ENCODE assay signal across 10 mouse cellular contexts in the genomic region with DNA sequence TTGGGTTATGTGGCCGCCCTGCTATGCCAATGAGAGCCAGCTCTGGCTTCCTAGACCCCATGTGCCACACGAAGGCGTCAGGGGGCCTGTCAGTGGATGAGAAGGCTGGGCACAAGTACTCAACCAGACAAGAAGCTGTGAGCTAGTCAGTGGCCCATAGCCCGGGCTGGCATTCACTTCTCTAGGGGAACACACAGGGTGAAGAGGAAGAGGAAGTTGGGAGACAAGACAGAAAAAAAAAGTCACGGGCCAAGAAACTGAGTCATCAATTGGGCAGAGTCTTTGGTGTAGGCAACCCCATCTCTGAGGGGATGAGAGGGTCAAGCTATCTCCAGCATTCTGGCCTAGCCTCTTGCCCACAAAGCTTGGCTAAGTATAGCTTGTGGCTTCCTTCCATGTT.
DNase-seq lines count a peak whose midpoint lies in the region; ATAC-seq and TF ChIP-seq lines count a peak whose summit lies in the region.
"Had no signal": no experiment of that assay in that cellular context is flagged by ENCODE, and none has a peak within 500 bp of the region (broad histone marks: within the 10 kb centered on the region; RNA-seq: fewer than 3 reads in every experiment).

No protein-coding gene starts in this region.

- no peaks in the 10 kb centered on the region for H3K36me3 ChIP-seq in hindbrain, postnatal 0 days (ENCODE audit: insufficient read depth, low read length)
- H3K36me3 ChIP-seq in hindbrain, embryonic 11.5 days (ENCODE audit: control insufficient read depth, insufficient read depth, low read length), result no peaks in the 10 kb centered on the region
- no peaks in the 10 kb centered on the region for H3K36me3 ChIP-seq in macrophage (ENCODE audit: inconsistent target)
- H3K36me3 ChIP-seq: heart, embryonic 15.5 days had no signal

- ATAC-seq in hindbrain, postnatal 0 days, result 0 out of 2 replicates have a peak, but pooled peaks have one; percentile 39
- no peak for ATAC-seq in hindbrain, embryonic 11.5 days (ENCODE audit: low FRiP score)

- no peak for TF ChIP-seq POLR2A in bone marrow, adult 2 months (IDR thresholded peaks at IDR 0.05; ENCODE audit: borderline replicate concordance, control insufficient read depth, low read depth, low read length)

- H3K27ac ChIP-seq in hindbrain, postnatal 0 days, result no peak overlapping the region
- no peak overlapping the region for H3K27ac ChIP-seq in hindbrain, embryonic 11.5 days (ENCODE audit: low read depth, low read length)
- H3K27ac ChIP-seq in bone marrow, adult 2 months (ENCODE audit: control insufficient read depth, insufficient read depth, low read depth, low read length, poor library complexity), result peak overlapping the region; percentile 56; the same call in 1 of the 2 replicates
- H3K27ac ChIP-seq in macrophage, result peak overlapping the region; percentile 83
- H3K27ac ChIP-seq: heart, embryonic 15.5 days had no signal

- no peak overlapping the region for H3K4me2 ChIP-seq in hindbrain, postnatal 0 days (ENCODE audit: low read depth, low read length)
- no peak overlapping the region for H3K4me2 ChIP-seq in hindbrain, embryonic 11.5 days (replicated peaks; ENCODE audit: low read depth, low read length)
- H3K4me2 ChIP-seq: heart, embryonic 15.5 days had no signal

- no peak overlapping the region for H3K9ac ChIP-seq in hindbrain, postnatal 0 days (replicated peaks; ENCODE audit: low read length)
- H3K9ac ChIP-seq in hindbrain, embryonic 11.5 days (ENCODE audit: low read depth, low read length), result no peak overlapping the region
- H3K9ac ChIP-seq: heart, embryonic 15.5 days had no signal

- no peak overlapping the region for H3K4me3 ChIP-seq in hindbrain, postnatal 0 days (ENCODE audit: low read length)
- no peak overlapping the region for H3K4me3 ChIP-seq in hindbrain, embryonic 11.5 days (ENCODE audit: low read depth, low read length)
- no peak overlapping the region for H3K4me3 ChIP-seq in bone marrow, adult 2 months (replicated peaks; ENCODE audit: control insufficient read depth, low read depth, low read length)
- no peak overlapping the region for H3K4me3 ChIP-seq in macrophage (ENCODE audit: inconsistent target)
- H3K4me3 ChIP-seq: heart, embryonic 15.5 days had no signal

- no peak for DNase-seq in hindbrain, postnatal 0 days (ENCODE audit: low spot score)
- DNase-seq in hindbrain, embryonic 11.5 days (ENCODE audit: low spot score), result no peak
- DNase-seq in 416B (ENCODE audit: low read depth), result peak; percentile 82
- DNase-seq in cerebellum, adult 9-11 months, result no peak
- no peak for DNase-seq in layer of hippocampus, postnatal 14 days (ENCODE audit: low spot score in 2 of 2)
- DNase-seq in gastrocnemius, postnatal 25 days, result no peak
- DNase-seq: kidney, adult 2 months had no signal

- H3K9me3 ChIP-seq in hindbrain, postnatal 0 days (ENCODE audit: low read length), result no peaks in the 10 kb centered on the region
- H3K9me3 ChIP-seq in hindbrain, embryonic 11.5 days (ENCODE audit: control insufficient read depth, low read length), result no peaks in the 10 kb centered on the region
- H3K9me3 ChIP-seq: heart, embryonic 15.5 days had no signal

- H3K79me2 ChIP-seq in macrophage (ENCODE audit: inconsistent target), result no peaks in the 10 kb centered on the region

- H3K27me3 ChIP-seq in hindbrain, postnatal 0 days (ENCODE audit: insufficient read depth, low read length), result no peaks in the 10 kb centered on the region
- no peaks in the 10 kb centered on the region for H3K27me3 ChIP-seq in hindbrain, embryonic 11.5 days (ENCODE audit: control insufficient read depth, insufficient read depth, low read length)

- no peak for TF ChIP-seq CTCF in hindbrain, postnatal 0 days (IDR thresholded peaks at IDR 0.05; ENCODE audit: low read depth)
- no peak for TF ChIP-seq CTCF in bone marrow, adult 2 months (IDR thresholded peaks at IDR 0.05; ENCODE audit: control insufficient read depth, insufficient read depth, low read length)

- 48% methylated on average over 5 of the region's 5 CpGs for WGBS in hindbrain, postnatal 0 days
- 88% methylated on average over 5 of the region's 5 CpGs for WGBS in hindbrain, embryonic 11.5 days
- 13% methylated on average over 5 of the region's 5 CpGs for WGBS in bone marrow, adult 2 months
- WGBS in macrophage (ENCODE audit: missing documents), result 8% methylated on average over 5 of the region's 5 CpGs

- peaks cover 17% of the 10 kb centered on the region; the same call in 1 of the 2 replicates for H3K4me1 ChIP-seq in hindbrain, postnatal 0 days (ENCODE audit: insufficient read depth, low read length)
- 0 out of 2 replicates have a peak, but pooled peaks cover 3% of the 10 kb centered on the region for H3K4me1 ChIP-seq in hindbrain, embryonic 11.5 days (replicated peaks; ENCODE audit: control insufficient read depth, insufficient read depth, low read length)
- H3K4me1 ChIP-seq in bone marrow, adult 2 months (ENCODE audit: control insufficient read depth, insufficient read depth, low read length), result peaks cover 8% of the 10 kb centered on the region

Comparison
In these comparisons a context has a peak if more than half of its experiments do, and no peak if none do; other contexts are left out.
1. H3K27ac ChIP-seq: peak in bone marrow, adult 2 months (single experiment) and macrophage (single experiment); none in hindbrain, postnatal 0 days (single experiment) and hindbrain, embryonic 11.5 days (single experiment).